Mouse (Mus musculus): ENCODE results near the gene Ep400. TPM values are rescaled to one million over a fixed set of nuclear protein-coding genes. Genes with fewer than 3 reads are reported as not detected.

Gene Ep400
- polyA plus RNA-seq, 1 experiment: 53.1 TPM

DNA sequence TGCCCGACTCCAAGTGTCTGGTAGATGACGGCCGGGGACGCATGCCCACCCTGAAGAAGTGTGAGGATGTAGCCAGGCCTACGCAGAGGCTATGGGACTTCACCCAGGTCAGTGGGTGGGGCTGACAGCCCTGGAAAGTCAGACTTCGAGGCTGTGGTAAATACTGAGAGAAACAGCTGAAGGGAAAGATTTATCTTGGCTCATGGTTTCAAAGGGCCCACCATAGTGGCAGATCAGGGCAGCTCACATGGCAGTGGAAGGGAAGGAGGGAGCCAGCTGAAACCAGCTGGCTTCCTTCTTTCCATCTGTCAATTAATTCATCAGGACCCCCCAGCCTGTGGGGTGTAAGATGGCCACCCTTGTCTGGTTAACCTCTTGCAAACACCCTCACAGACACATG lies 151.3 kb downstream of the Ep400 start:
- Histone ChIP-seq H3K27ac (ENCODE audit: insufficient read depth, low read length) (no peak overlapping the region), H3K4me1 (ENCODE audit: control insufficient read depth, insufficient read depth, low read length) (no peaks in the 10 kb centered on the region), H3K4me3 (ENCODE audit: insufficient read depth, low read length) (no peak overlapping the region)
- TF ChIP-seq CTCF (IDR thresholded peaks at IDR 0.05; ENCODE audit: borderline replicate concordance, insufficient read depth, low read length): no peak
- TF ChIP-seq POLR2A (IDR thresholded peaks at IDR 0.05; ENCODE audit: low read depth, low read length): no peak

Other genes with a start within 250 kb of the Ep400 start
- gene Galnt9, start 226.4 kb downstream of the Ep400 start, polyA plus RNA-seq (2011; ENCODE audit: insufficient read length, low read depth, missing spikeins): 0.46 TPM in 1 of 2 replicates, not detected in the other
- 23.3 and 30.7 TPM in 2 replicates for gene Noc4l, start 117.3 kb downstream of the Ep400 start, polyA plus RNA-seq (2011; ENCODE audit: insufficient read length, low read depth, missing spikeins)
- gene Ddx51, start 117.3 kb downstream of the Ep400 start, polyA plus RNA-seq (2011; ENCODE audit: insufficient read length, low read depth, missing spikeins): 21.0 and 33.5 TPM in 2 replicates
- gene Pus1, start 9.9 kb upstream of the Ep400 start, polyA plus RNA-seq (2011; ENCODE audit: insufficient read length, low read depth, missing spikeins): 20.4 and 21.7 TPM in 2 replicates
- 22.3 and 23.1 TPM in 2 replicates for gene Ulk1, start 39.4 kb upstream of the Ep400 start, polyA plus RNA-seq (2011; ENCODE audit: insufficient read length, low read depth, missing spikeins)
- gene Hscb, start 69.1 kb upstream of the Ep400 start, polyA plus RNA-seq (2011; ENCODE audit: insufficient read length, low read depth, missing spikeins): 29.3 and 36.1 TPM in 2 replicates
- 16.3 and 23.9 TPM in 2 replicates for gene Chek2, start 69.3 kb upstream of the Ep400 start, polyA plus RNA-seq (2011; ENCODE audit: insufficient read length, low read depth, missing spikeins)
- 34.4 and 35.0 TPM in 2 replicates for gene Ttc28, start 109.1 kb upstream of the Ep400 start, polyA plus RNA-seq (2011; ENCODE audit: insufficient read length, low read depth, missing spikeins)

Measured in embryonic fibroblast, embryonic 13.5 days (primary cell).